Mouse (Mus musculus) C2C12 (cell line): Measurements from ENCODE around the gene Pde4dip.

Experiments used
- CEBPB ChIP-seq: IDR thresholded peaks from one replicate; pipeline ENCODE4 v1.6.1; 2011; ENCODE audit warnings: low read depth, mild to moderate bottlenecking, control low read depth, moderate library complexity
- CTCF ChIP-seq: IDR thresholded peaks from one replicate; pipeline ENCODE4 v1.5.1; 2011; ENCODE audit not compliant: control insufficient read depth, insufficient read depth, insufficient read length
- FOSL1 ChIP-seq: IDR thresholded peaks from one replicate; pipeline ENCODE4 v1.8.0; 2011; ENCODE audit warnings: mild to moderate bottlenecking, low read length; ENCODE audit not compliant: poor library complexity, insufficient read depth, severe bottlenecking
- USF1 ChIP-seq: IDR thresholded peaks from one replicate; pipeline ENCODE4 v1.6.1; 2011; ENCODE audit warnings: low read depth, mild to moderate bottlenecking, control low read depth, moderate library complexity

- TF ChIP-seq CTCF = no peak
- TF ChIP-seq FOSL1 = no peak
- TF ChIP-seq USF1 = no peak
- TF ChIP-seq CEBPB = no peak
Measured at GRCm38 (mm10) chr3:97869730-97870129, 18.8 kb downstream of the Pde4dip start.
